Mouse (Mus musculus) neural tube, embryonic 12.5 days (tissue): Measurements from ENCODE around the gene Olfr1202. TPM values are rescaled to one million over a fixed set of nuclear protein-coding genes. Genes with fewer than 3 reads are reported as not detected.

Experiments
- ATAC-seq: fragments of 200-750 bp; cut with Nextera tagmentation; 2 replicates; pipeline ENCODE4 v1.8.0; 2017; ENCODE audit warnings: low read depth, mild to moderate bottlenecking, moderate TSS enrichment, moderate library complexity; ENCODE audit not compliant: low FRiP score
- H3K27ac ChIP-seq: fragments of 300-500 bp; sonication (generic); 2 replicates; pipeline ENCODE4 v1.5.1; 2016
- H3K27me3 ChIP-seq: fragments of 300-500 bp; sonication (generic); replicated peaks from 2 replicates; pipeline ENCODE4 v1.6.1; 2016; ENCODE audit warnings: mild to moderate bottlenecking
- H3K36me3 ChIP-seq: fragments of 300-500 bp; sonication (generic); 2 replicates; pipeline ENCODE4 v1.6.1; 2016; ENCODE audit warnings: mild to moderate bottlenecking
- H3K4me1 ChIP-seq: fragments of 300-500 bp; sonication (generic); 2 replicates; pipeline ENCODE4 v1.6.1; 2016
- H3K4me2 ChIP-seq: fragments of 300-500 bp; sonication (generic); replicated peaks from 2 replicates; pipeline ENCODE4 v1.6.1; 2016; ENCODE audit warnings: mild to moderate bottlenecking
- H3K4me3 ChIP-seq: fragments of 300-500 bp; sonication (generic); 2 replicates; pipeline ENCODE4 v1.5.1; 2016
- H3K9ac ChIP-seq: fragments of 300-500 bp; sonication (generic); 2 replicates; pipeline ENCODE4 v1.6.1; 2016; ENCODE audit warnings: mild to moderate bottlenecking
- H3K9me3 ChIP-seq: fragments of 300-500 bp; sonication (generic); 2 replicates; pipeline ENCODE4 v1.6.1; 2016; ENCODE audit warnings: mild to moderate bottlenecking
- WGBS: fragments of 180-500 bp; shearing (Covaris S2); methylation state at CpG from one replicate; pipeline ENCODE4 v1.1.7; 2016; 5-methylcytosine and 5-hydroxymethylcytosine counted together
- polyA plus RNA-seq: library from polyadenylated mRNA; unstranded; fragments of >200 nt; fragmentation: Nextera tagmentation; extraction: Ambion mirVana; gene quantifications from 2 replicates; pipeline ENCODE4 v1.2.1, GENCODE M21; 2016

Gene Olfr1202
- 0.05 TPM in 1 of 2 replicates, not detected in the other for polyA plus RNA-seq

DNA sequence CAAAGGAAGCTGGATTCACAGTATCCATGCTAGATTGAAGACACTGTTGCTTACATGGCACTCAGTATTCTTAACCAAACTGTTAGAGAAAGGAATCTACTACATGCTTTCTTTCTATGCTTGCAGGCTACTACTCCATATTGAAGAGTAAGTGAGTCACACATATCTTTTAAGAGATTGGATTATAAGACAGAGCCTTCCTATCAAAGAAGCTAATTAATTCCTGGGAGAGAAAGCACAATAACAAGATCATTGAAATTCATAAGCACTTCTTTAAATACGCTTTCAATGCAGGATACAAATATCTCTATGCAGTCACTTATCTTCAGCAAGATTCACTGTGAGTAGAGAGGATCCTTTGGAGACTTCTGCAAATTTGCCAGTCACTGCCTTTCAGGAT lies at the start of gene Olfr1202:
Gene Olfr1202, plus strand, starts transcription at position 301 of the 400 bp plus-strand sequence.
- H3K9ac ChIP-seq, result no peak within 1 kb of the TSS
- WGBS, result 92% methylated on average over 1 of the region's 1 CpGs
- H3K9me3 ChIP-seq, result no peaks in the 10 kb centered on the region
- ATAC-seq, result no peak
- H3K27ac ChIP-seq, result no peak within 1 kb of the TSS
- H3K4me3 ChIP-seq, result no peak within 1 kb of the TSS
- H3K4me2 ChIP-seq, result no peak within 1 kb of the TSS
- H3K4me1 ChIP-seq, result no peaks in the 10 kb centered on the region
- no peaks in the 10 kb centered on the region for H3K27me3 ChIP-seq
- H3K36me3 ChIP-seq, result no peaks in the 10 kb centered on the region

- no peak for ATAC-seq
- Histone ChIP-seq H3K36me3 (no peaks in the 10 kb centered on the region), H3K4me1 (no peaks in the 10 kb centered on the region), H3K27ac (no peak within 1 kb of the TSS), H3K27me3 (no peaks in the 10 kb centered on the region), H3K4me2 (no peak within 1 kb of the TSS), H3K9ac (no peak within 1 kb of the TSS), H3K9me3 (no peaks in the 10 kb centered on the region), H3K4me3 (no peak within 1 kb of the TSS)
- WGBS, result 82% methylated on average over 2 of the region's 2 CpGs
Observed at GRCm38 (mm10) chr2:88770388-88770787, 43.9 kb upstream of the Olfr1202 start, which contains the start of gene Olfr1200. TSS of gene Olfr1200 (minus strand) at chr2:88770488.

DNA sequence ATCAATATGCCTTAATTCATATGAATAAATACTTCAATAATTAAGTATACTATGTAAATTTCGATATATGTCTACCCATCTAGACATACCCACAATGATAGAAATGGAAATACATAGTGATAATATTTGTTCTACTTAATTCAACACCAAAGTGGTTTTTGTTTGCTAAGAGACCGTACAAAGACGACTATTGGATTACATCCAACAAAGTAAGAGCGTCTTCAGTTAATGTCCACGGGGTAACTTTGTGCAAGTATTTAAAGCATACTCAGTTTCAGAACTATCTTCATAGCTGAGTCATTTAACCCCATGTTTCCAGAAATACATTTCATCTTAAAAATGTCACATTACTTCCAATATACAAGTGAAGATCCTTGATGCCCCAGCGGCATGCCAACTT lies 21.6 kb upstream of the Olfr1202 start, which contains the start of gene Olfr1201:
Gene Olfr1201, plus strand, starts transcription at position 301 of the 400 bp plus-strand sequence.
- no peak for ATAC-seq
- Histone ChIP-seq H3K36me3 (no peaks in the 10 kb centered on the region), H3K4me1 (no peaks in the 10 kb centered on the region), H3K27me3 (no peaks in the 10 kb centered on the region), H3K4me2 (no peak within 1 kb of the TSS), H3K27ac (no peak within 1 kb of the TSS), H3K9me3 (no peaks in the 10 kb centered on the region), H3K9ac (no peak within 1 kb of the TSS), H3K4me3 (no peak within 1 kb of the TSS)
- WGBS, result 88% methylated on average over 6 of the region's 6 CpGs

DNA sequence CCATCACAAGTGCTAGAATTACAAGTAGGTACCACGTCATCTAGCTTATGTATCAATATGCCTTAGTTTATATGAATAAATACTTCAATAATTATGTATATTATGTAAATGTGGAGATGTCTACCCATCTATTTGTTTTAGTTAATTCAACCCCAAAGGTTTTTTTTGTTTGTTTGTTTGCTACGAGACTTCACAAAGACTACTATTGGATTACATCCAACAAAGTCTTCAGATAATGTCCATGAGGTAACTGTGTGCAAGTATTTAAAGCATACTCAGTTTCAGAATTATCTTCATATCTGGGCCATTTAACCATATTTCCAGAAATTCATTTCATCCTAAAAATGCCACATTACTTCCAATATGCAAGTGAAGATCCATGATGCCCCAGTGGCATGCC lies 15.1 kb downstream of the Olfr1202 start, which contains the start of gene Olfr1205:
Gene Olfr1205, plus strand, starts transcription at position 301 of the 400 bp plus-strand sequence.
- H3K4me3 ChIP-seq, result no peak within 1 kb of the TSS
- no peaks in the 10 kb centered on the region for H3K36me3 ChIP-seq
- H3K27ac ChIP-seq, result no peak within 1 kb of the TSS
- no peak within 1 kb of the TSS for H3K9ac ChIP-seq
- H3K4me1 ChIP-seq, result no peaks in the 10 kb centered on the region
- no peaks in the 10 kb centered on the region for H3K9me3 ChIP-seq
- no peak within 1 kb of the TSS for H3K4me2 ChIP-seq
- no peak for ATAC-seq
- no peaks in the 10 kb centered on the region for H3K27me3 ChIP-seq
- WGBS, result 96% methylated on average over 2 of the region's 2 CpGs

GRCm38 (mm10) chr2:88838477-88838876 lies 24.2 kb downstream of the Olfr1202 start:
- WGBS, result 85% methylated on average over 2 of the region's 2 CpGs
- Histone ChIP-seq H3K4me2 (no peak overlapping the region), H3K4me1 (no peaks in the 10 kb centered on the region), H3K4me3 (no peak overlapping the region), H3K27me3 (no peaks in the 10 kb centered on the region), H3K9ac (no peak overlapping the region), H3K9me3 (no peaks in the 10 kb centered on the region), H3K36me3 (no peaks in the 10 kb centered on the region), H3K27ac (no peak overlapping the region)
- ATAC-seq, result no peak

- 88% methylated on average over 1 of the region's 1 CpGs for WGBS
- no peak within 1 kb of the TSS for H3K9ac ChIP-seq
- H3K4me3 ChIP-seq, result no peak within 1 kb of the TSS
Observed at GRCm38 (mm10) chr2:88848992-88849391, 34.7 kb downstream of the Olfr1202 start, which contains the start of gene Olfr1204. TSS of gene Olfr1204 (plus strand) at chr2:88849292.

GRCm38 (mm10) chr2:88862931-88863330 lies 48.6 kb downstream of the Olfr1202 start, which contains the start of gene Olfr1206:
TSS of gene Olfr1206 (plus strand) at chr2:88863231.
- Histone ChIP-seq H3K27me3 (no peaks in the 10 kb centered on the region), H3K4me1 (no peaks in the 10 kb centered on the region), H3K4me2 (no peak within 1 kb of the TSS), H3K9ac (no peak within 1 kb of the TSS), H3K36me3 (no peaks in the 10 kb centered on the region), H3K4me3 (no peak within 1 kb of the TSS), H3K27ac (no peak within 1 kb of the TSS), H3K9me3 (no peaks in the 10 kb centered on the region)
- ATAC-seq, result no peak
- WGBS, result 82% methylated on average over 2 of the region's 2 CpGs

More at GRCm38 (mm10) chr2:88848992-88849391, 34.7 kb downstream of the Olfr1202 start, which contains the start of gene Olfr1204:
- Histone ChIP-seq H3K4me1 (no peaks in the 10 kb centered on the region), H3K9me3 (no peaks in the 10 kb centered on the region), H3K4me2 (no peak within 1 kb of the TSS), H3K27me3 (no peaks in the 10 kb centered on the region), H3K36me3 (no peaks in the 10 kb centered on the region), H3K27ac (no peak within 1 kb of the TSS)
- ATAC-seq, result no peak

Other genes with a start within 250 kb of the Olfr1202 start
- not detected in 2 replicates for gene Olfr1189, start 228.0 kb upstream of the Olfr1202 start, polyA plus RNA-seq
- gene Olfr1191-ps1, start 174.0 kb upstream of the Olfr1202 start, polyA plus RNA-seq, result not detected in 2 replicates
- not detected in 2 replicates for gene Olfr1192-ps1, start 166.0 kb upstream of the Olfr1202 start, polyA plus RNA-seq
- not detected in 2 replicates for gene Olfr1193, start 138.9 kb upstream of the Olfr1202 start, polyA plus RNA-seq
- not detected in 2 replicates for gene Olfr1195, start 125.3 kb upstream of the Olfr1202 start, polyA plus RNA-seq
- gene Olfr1196, start 109.9 kb upstream of the Olfr1202 start, polyA plus RNA-seq, result not detected in 2 replicates
- gene Olfr1197, start 82.1 kb upstream of the Olfr1202 start, polyA plus RNA-seq, result not detected in 2 replicates
- not detected in 2 replicates for gene Olfr1198, start 63.1 kb upstream of the Olfr1202 start, polyA plus RNA-seq
- gene Olfr1199, start 54.0 kb upstream of the Olfr1202 start, polyA plus RNA-seq, result not detected in 2 replicates
- gene Olfr1200, start 44.0 kb upstream of the Olfr1202 start, polyA plus RNA-seq, result not detected in 2 replicates
- not detected in 2 replicates for gene Olfr1201, start 21.5 kb upstream of the Olfr1202 start, polyA plus RNA-seq
- not detected in 2 replicates for gene Olfr1205, start 15.2 kb downstream of the Olfr1202 start, polyA plus RNA-seq
- not detected in 2 replicates for gene Olfr1204, start 34.8 kb downstream of the Olfr1202 start, polyA plus RNA-seq
- gene Olfr1206, start 48.7 kb downstream of the Olfr1202 start, polyA plus RNA-seq, result not detected in 2 replicates
- gene Olfr1208, start 87.8 kb downstream of the Olfr1202 start, polyA plus RNA-seq, result not detected in 2 replicates
- gene Olfr1209, start 100.7 kb downstream of the Olfr1202 start, polyA plus RNA-seq, result not detected in 2 replicates
- gene Olfr1211, start 123.6 kb downstream of the Olfr1202 start, polyA plus RNA-seq, result not detected in 2 replicates
- not detected in 2 replicates for gene Olfr1212, start 139.5 kb downstream of the Olfr1202 start, polyA plus RNA-seq
- not detected in 2 replicates for gene Gm13762, start 165.8 kb downstream of the Olfr1202 start, polyA plus RNA-seq
- gene Olfr1214, start 178.2 kb downstream of the Olfr1202 start, polyA plus RNA-seq, result not detected in 2 replicates
- gene Olfr1215, start 192.5 kb downstream of the Olfr1202 start, polyA plus RNA-seq, result not detected in 2 replicates
- gene Olfr1216, start 203.8 kb downstream of the Olfr1202 start, polyA plus RNA-seq, result not detected in 2 replicates
- not detected in 2 replicates for gene Olfr1217, start 217.6 kb downstream of the Olfr1202 start, polyA plus RNA-seq
- gene Olfr1218, start 246.7 kb downstream of the Olfr1202 start, polyA plus RNA-seq, result not detected in 2 replicates